Mouse (Mus musculus) CD8-positive naive resting alpha-beta T cell, adult 2 months (primary cell): ENCODE results near the gene Zfp248.

Experiments
- DNase-seq, 2 experiments: peaks; one replicate each; pipeline ENCODE4 v3.0.0; 2022; ENCODE audit warnings: low read depth in 2 of 2, low spot score in 2 of 2

Gene Zfp248

DNA sequence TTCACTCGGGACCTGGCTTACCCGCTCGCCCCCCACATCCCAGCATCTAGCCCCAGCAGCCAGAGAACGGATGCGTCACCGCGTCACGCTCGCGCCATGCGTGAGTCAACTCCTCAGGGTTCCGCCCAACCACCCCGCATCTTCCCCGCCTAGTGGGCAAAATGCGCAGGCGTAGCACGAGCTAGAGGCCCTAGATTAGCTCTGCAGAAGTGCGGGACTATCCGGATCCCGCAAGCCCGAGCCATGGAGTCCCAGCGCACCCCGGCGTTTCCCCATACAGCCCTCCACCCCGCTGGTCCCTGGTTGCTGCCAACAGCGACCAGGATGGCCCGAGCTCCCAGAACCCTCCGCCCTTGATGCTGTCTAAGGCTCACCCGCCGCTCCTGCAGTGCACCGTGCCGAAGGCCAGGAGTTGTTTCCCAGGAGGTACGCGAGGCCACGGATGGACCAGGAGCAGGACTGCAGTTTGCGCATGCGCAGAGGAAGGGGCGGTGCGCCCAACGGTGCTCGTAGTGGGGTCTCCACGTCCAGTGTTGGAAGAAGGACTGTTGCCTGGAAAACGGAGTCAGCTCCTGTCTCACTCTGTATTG is at the start of gene Zfp248:
TSS of gene Zfp248 (minus strand) at position 487 of the 590 bp plus-strand sequence.
- peak; percentile 68 to 77 for DNase-seq

- DNase-seq, result no peak
Observed at GRCm38 (mm10) chr6:118499010-118499409, 43.7 kb upstream of the Zfp248 start.

DNA sequence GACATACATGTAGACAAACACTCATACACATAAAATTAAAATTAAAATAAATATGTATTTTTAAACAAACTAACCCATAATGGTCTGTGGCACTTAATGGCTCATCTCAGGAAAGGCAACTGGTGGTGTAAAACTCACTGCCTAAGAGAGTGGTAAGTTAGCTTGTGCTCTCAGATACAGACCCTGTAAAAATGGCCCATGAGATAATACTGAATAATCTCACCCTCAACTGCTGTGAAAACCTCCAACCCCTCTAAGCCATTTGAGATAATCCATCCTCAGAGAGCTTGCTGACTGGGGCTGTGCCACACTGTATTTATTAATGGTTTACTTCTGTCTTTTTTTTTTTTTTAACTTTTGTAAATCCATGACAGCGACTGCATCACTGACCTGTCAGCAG is 26.8 kb upstream of the Zfp248 start:
- no peak for DNase-seq

- DNase-seq, result no peak
Observed at GRCm38 (mm10) chr6:118478957-118479708, 23.8 kb upstream of the Zfp248 start, which contains the start of gene Zfp9. Gene Zfp9 (minus strand): TSS chr6:118479320.

- DNase-seq, result no peak
Observed at GRCm38 (mm10) chr6:118477875-118478785, 22.8 kb upstream of the Zfp248 start.

GRCm38 (mm10) chr6:118462069-118462705 is 6.9 kb upstream of the Zfp248 start:
- no peak for DNase-seq

GRCm38 (mm10) chr6:118457726-118458125 is 2.4 kb upstream of the Zfp248 start:
- DNase-seq, result no peak

DNA sequence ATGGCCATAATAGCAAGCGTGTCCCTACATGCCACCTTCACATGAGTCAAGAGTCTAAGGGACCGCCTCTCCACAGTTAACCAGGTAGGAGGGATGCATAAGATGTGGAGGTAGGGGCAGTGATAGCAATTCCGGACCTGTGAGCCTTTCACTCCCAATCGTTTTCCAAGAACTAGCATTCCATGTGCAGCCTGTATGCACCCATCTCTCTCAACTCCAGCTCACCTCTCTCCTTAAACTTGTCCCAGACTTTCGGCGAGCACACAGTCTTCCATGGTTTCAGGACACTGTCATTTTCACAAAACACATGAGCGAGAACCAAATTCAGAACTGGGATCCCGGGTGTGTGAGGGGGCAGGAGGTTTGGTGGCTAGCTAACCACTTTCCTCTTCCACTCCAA is 876 bp downstream of the Zfp248 start:
- DNase-seq, result no peak

DNA sequence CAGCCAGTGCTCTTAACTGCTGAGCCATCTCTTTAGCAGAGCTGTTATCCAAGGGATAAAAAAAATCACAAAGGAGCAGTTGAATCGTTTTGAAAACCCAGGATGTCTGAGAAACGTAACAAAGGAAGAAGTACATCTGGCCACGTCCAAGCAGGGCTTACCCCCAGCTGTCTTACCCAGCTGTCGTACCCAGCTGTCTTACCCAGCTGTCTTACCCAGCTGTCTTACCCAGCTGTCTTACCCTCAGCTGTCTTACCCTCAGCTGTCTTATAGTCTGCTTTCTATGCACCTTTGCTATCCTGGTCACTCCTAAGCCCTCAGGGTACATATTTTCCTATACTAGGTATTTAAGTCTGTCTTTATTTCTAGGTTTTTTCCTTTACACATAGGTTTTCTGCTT is 23.8 kb downstream of the Zfp248 start:
- no peak for DNase-seq

DNA sequence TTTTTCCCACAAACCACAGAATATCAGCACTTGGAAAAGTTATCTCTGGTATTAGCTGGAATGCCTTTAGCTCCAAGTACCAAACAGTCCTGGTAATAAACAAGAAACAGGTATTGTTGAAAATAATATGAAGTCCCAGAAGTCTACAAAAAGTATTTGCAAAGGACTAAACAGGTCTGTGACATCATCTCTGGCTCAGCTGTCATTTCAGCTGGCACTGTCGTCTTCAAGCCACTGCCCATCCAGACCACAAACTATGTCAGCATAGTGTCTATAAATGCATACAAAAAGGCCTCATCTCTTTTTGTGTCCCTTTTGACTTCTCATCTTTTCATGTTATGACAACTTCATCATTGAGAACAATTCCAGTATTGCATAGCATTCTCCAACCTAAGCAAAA is 28.7 kb downstream of the Zfp248 start:
- no peak for DNase-seq

DNA sequence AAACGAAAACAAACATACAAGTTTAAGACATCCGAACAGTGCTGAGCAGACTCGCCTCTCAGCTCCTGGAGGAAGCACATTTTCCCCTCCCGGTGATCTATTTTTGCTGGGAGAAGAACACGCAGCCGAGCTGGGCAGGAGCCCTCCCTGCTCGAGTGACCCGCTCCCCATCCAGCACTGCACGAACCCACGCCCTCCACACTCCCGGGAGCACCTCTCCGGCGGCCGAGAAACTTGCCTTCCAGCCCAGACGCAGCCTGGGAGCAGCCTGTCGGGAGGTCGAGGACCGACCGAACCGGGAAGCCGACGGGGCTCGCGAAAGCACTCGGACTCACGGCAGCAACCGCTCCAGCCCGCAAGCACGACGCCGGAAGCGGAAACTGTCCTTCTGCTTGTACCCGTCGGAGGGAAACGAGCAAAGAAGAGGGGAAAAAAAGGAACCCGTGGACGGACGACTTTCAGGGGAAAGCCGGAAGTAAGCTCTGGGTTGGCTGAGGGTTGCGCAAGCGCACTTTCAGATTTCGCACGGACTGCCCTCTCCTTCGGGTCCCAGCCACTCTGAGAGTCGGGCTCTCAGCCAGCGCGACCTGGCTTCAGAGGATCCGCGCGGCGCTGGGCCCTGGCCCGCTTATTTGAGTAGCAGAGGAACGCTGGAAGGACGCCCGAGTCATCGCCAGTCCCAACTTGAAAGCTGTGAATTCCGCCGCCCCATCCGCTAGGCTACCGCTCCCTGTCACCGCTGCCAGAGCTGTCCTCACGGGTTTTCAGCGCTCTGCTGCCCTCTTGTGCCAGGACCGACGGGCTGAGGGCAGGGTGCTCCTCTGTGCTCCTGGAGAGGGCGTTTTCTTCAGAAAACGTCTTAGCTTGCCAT is 36.0 kb downstream of the Zfp248 start, which contains the start of gene Bms1:
TSS of gene Bms1 (minus strand) at position 425 of the 871 bp plus-strand sequence.
- peak; percentile 87 to 93 for DNase-seq

- no peak for DNase-seq
Observed at GRCm38 (mm10) chr6:118410428-118410827, 44.9 kb downstream of the Zfp248 start.

- DNase-seq, result no peak
Observed at GRCm38 (mm10) chr6:118408510-118408909, 46.8 kb downstream of the Zfp248 start.

GRCm38 (mm10) chr6:118406421-118406820 is 48.9 kb downstream of the Zfp248 start:
- no peak for DNase-seq

DNA sequence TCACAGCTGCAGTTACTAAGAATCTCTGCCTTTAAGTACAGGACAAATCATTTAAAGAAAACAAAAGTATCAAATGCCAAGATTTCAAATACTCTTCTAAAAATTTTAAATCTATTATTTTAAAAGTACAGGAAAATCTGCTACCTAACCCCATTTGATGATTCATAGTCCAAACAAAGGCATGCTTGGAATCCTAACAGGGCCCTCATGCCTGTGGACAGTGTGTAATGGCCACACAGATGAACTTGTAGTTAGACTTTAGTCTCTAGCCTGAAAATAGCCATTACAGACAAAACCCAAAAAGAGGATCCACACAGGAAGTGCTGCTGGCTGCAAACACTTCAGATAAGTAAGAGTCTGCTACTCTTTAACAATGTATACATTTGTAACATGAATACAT is 64.6 kb downstream of the Zfp248 start:
- no peak for DNase-seq

DNA sequence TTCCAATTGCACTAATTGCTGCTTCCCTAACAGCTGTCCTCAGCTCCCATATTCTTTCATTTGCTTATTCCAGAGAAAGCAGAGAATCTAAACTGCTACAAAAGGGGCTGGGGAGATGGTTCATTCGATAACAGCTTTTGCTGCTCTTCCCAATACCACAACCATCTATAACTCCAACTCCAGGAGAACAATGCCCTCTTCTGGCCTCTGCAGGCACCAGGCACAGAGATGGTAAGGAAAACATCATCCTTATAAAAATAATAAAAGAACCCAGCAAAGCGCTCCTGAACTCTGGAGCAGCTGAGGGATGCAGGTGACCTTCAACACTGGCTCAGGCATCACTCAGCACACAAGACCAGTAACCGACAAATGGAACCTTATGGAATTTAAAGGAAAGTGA is 69.4 kb downstream of the Zfp248 start:
- no peak for DNase-seq

DNA sequence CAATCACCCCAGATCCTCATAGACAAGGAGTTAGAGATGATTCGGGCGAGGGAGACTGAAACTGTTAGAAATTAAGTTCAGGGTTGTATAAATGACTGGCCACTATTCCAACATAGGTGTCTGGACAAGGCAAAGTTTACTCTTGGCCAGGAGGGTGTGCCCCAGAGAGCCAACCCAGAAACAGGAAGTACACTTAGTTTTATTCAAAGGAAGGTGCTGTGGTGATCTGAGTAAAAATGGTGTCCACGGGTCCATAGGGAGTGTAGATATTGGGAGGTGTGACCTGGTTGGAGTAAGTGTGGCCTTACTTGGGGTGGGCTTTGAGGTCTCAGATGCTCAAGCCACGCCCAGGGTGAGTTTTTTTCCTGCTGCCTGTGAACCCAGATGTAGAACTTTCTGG is 74.1 kb downstream of the Zfp248 start:
- DNase-seq, result no peak

- no peak for DNase-seq
Observed at GRCm38 (mm10) chr6:118380630-118381029, 74.7 kb downstream of the Zfp248 start.

DNA sequence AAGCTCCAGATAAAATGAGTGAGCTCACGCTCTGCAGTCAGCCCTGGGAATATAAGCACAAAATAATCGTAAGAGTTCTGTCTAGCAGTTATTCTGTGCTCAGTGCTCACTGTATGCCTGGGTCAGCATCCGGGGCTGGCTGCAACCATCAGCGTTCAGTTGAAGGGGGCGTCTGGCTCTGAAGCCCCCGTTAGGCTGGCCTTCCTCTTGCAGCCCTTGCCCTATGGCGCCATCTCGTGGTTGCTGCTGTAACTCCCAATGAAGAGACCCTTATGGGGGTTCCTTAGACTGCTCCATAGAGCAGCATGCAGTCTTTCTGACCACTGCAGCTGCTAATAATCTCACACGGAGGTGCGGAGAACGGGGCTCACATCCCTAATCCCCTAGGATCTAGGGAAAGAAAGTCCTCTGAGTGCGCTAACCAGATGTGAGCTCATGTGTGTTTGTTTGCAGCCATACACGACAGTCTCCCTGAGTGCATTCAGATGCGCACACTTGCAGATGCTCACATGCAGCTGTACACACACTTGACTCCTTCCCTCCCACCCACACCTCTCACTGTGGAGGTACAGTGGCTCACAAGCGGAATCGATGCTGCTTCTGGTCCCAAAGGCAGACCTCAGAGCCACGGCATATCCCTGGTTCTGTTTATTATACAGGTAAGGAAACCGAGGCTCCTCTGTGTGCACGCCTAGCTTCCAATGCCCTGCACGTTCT is 75.7 kb downstream of the Zfp248 start:
- DNase-seq, result peak; percentile 36 to 54

GRCm38 (mm10) chr6:118377611-118378010 is 77.7 kb downstream of the Zfp248 start:
- no peak for DNase-seq
